Mouse (Mus musculus): ENCODE measurements around the gene Alkbh5. TPM values are rescaled to one million over a fixed set of nuclear protein-coding genes. Genes with fewer than 3 reads are reported as not detected.

Gene Alkbh5
- total RNA-seq (2023): 10 to 100 TPM; 69.8 to 78.6 TPM

DNA sequence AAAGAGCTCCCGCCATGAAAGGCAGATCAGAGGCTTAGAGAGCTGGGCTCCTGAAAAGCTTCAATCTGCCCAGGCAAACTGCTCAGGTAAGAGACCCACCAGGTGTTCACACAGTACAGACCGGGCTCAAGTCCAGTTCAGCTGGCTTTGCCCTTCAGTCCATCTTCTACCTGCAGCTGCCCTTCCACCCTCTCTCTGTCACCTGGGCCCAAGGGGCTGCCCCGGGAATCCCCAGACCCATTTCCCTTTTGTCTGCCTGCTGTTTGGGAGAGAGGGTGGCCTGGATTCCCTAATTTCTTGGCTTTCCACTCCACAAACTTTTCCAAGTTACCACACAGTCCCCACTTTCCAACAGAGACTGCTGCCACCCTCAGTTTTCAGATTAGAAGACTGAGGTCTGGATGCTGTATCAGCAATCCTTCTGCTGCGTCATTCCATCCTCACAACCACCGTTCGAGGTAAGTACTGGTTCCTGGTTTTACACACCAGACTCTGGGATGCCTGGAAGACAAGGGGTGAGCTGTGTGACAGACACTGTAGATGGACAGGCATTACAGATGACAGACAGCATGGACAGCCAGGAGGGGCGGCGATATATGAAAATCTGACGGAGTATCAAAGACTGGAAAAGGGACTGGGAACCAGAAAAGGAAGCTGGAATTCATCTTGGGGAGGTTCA, at the start of gene Alkbh5:
Gene Alkbh5 (plus strand): TSS at position 202 of the 679 bp plus-strand sequence.

Other genes starting within 250 kb of the Alkbh5 start
- 10 to 100 TPM; 32.2 to 36.6 TPM for gene Tom1l2, start 183.5 kb upstream of the Alkbh5 start, total RNA-seq (2023)
- 1 to 10 TPM in 1 of 2 experiments, under 1 TPM in 1; 0.24 to 1.0 TPM for gene Drc3, start 183.1 kb upstream of the Alkbh5 start, total RNA-seq (2023)
- 10 to 100 TPM; 25.0 to 25.7 TPM for gene Gid4, start 119.2 kb upstream of the Alkbh5 start, total RNA-seq (2023)
- 10 to 100 TPM; 24.8 to 34.1 TPM for gene Atpaf2, start 117.9 kb upstream of the Alkbh5 start, total RNA-seq (2023)
- gene Drg2, start 81.8 kb upstream of the Alkbh5 start, total RNA-seq (2023): 10 to 100 TPM; 60.2 to 78.1 TPM
- gene Myo15, start 67.0 kb upstream of the Alkbh5 start, total RNA-seq (2023): 1 to 10 TPM; 1.5 to 1.7 TPM
- gene Llgl1, start 163.3 kb downstream of the Alkbh5 start, total RNA-seq (2023): 10 to 100 TPM; 38.2 to 41.0 TPM
- 100 to 1,000 TPM; 187 to 190 TPM for gene Flii, start 190.9 kb downstream of the Alkbh5 start, total RNA-seq (2023)
- 10 to 100 TPM in 1 of 2 experiments, 1 to 10 TPM in 1; 8.6 to 12.6 TPM for gene Mief2, start 192.0 kb downstream of the Alkbh5 start, total RNA-seq (2023)
- gene Top3a, start 241.0 kb downstream of the Alkbh5 start, total RNA-seq (2023): 10 to 100 TPM; 23.1 to 25.3 TPM
- 10 to 100 TPM; 80.7 to 87.2 TPM for gene Smcr8, start 241.1 kb downstream of the Alkbh5 start, total RNA-seq (2023)

All from T-cell, adult 66 days (primary cell).